Mouse (Mus musculus): ENCODE measurements around the gene Zfp493. TPM values are rescaled to one million over a fixed set of nuclear protein-coding genes. Genes with fewer than 3 reads are reported as not detected.
"Not testable (repeated sequence)": the region's sequence is repeated elsewhere in the genome, so short reads cannot be mapped to it uniquely, and the experiment has no call there.

The Zfp493 gene
- polyA plus RNA-seq, 1 experiment from 2014 or later, result 4.1 TPM

- Histone ChIP-seq H3K4me1 (ENCODE audit: control insufficient read depth, insufficient read depth, low read length) (no peaks in the 10 kb centered on the region), H3K4me3 (ENCODE audit: low read depth, low read length) (no peak overlapping the region), H3K9ac (ENCODE audit: low read length) (no peak overlapping the region), H3K27me3 (ENCODE audit: control insufficient read depth, insufficient read depth, low read length) (no peaks in the 10 kb centered on the region), H3K4me2 (no peak overlapping the region), H3K27ac (ENCODE audit: low read depth, low read length) (no peak overlapping the region), H3K9me3 (ENCODE audit: control insufficient read depth, low read length) (no peaks in the 10 kb centered on the region; the same call in 1 of the 2 replicates), H3K36me3 (ENCODE audit: control insufficient read depth, insufficient read depth, low read length) (no peaks in the 10 kb centered on the region)
- 89% methylated on average over 10 of the region's 10 CpGs for WGBS
- DNase-seq (ENCODE audit: low spot score, missing footprints), result no peak
- no peak for ATAC-seq (ENCODE audit: low FRiP score)
Observed at GRCm38 (mm10) chr13:67791921-67792455, 12.5 kb downstream of the Zfp493 start.

DNA sequence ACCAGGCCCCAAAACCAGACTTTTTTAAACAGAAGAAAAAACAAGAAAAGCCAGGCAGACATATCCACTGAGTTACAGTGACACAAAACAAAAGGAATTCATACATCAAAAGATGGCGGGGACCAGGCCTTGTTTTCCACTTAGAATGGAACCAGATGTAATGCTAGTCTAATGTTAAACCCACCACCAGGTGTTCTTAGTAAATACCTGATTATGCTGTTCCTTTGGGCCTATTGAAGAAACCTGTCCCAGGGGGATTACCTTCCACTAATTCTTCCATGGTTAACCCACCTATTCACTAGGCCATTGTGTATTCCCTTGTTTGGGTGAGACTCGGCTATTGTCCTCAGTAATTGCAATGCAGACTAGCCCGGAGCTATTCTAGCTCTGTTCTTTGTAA is 19.1 kb downstream of the Zfp493 start:
- no peaks in the 10 kb centered on the region for H3K36me3 ChIP-seq (ENCODE audit: control insufficient read depth, insufficient read depth, low read length)
- H3K9me3 ChIP-seq (ENCODE audit: control insufficient read depth, low read length), result no peaks in the 10 kb centered on the region
- ATAC-seq (ENCODE audit: low FRiP score) (no peak), DNase-seq (ENCODE audit: low spot score, missing footprints) (no peak)
- no peaks in the 10 kb centered on the region for H3K27me3 ChIP-seq (ENCODE audit: control insufficient read depth, insufficient read depth, low read length)
- H3K4me2 ChIP-seq, result no peak overlapping the region
- H3K4me3 ChIP-seq (ENCODE audit: low read depth, low read length), result no peak overlapping the region
- H3K27ac ChIP-seq (ENCODE audit: low read depth, low read length), result no peak overlapping the region
- H3K4me1 ChIP-seq (ENCODE audit: control insufficient read depth, insufficient read depth, low read length), result no peaks in the 10 kb centered on the region
- 77% methylated on average over 3 of the region's 3 CpGs for WGBS
- H3K9ac ChIP-seq (ENCODE audit: low read length), result no peak overlapping the region

GRCm38 (mm10) chr13:67799151-67799550 is 19.7 kb downstream of the Zfp493 start:
- not testable (repeated sequence) for H3K4me3 ChIP-seq (ENCODE audit: low read depth, low read length); H3K9me3 ChIP-seq (ENCODE audit: control insufficient read depth, low read length); H3K27me3 ChIP-seq (ENCODE audit: control insufficient read depth, insufficient read depth, low read length); H3K27ac ChIP-seq (ENCODE audit: low read depth, low read length); H3K4me2 ChIP-seq; DNase-seq (ENCODE audit: low spot score, missing footprints); H3K9ac ChIP-seq (ENCODE audit: low read length); H3K36me3 ChIP-seq (ENCODE audit: control insufficient read depth, insufficient read depth, low read length); H3K4me1 ChIP-seq (ENCODE audit: control insufficient read depth, insufficient read depth, low read length); ATAC-seq (ENCODE audit: low FRiP score)
- WGBS, result 89% methylated on average over 3 of the region's 3 CpGs

- no peaks in the 10 kb centered on the region for H3K9me3 ChIP-seq (ENCODE audit: control insufficient read depth, low read length)
- no peaks in the 10 kb centered on the region for H3K4me1 ChIP-seq (ENCODE audit: control insufficient read depth, insufficient read depth, low read length)
- no peak for ATAC-seq (ENCODE audit: low FRiP score)
- 78% methylated on average over 1 of the region's 1 CpGs for WGBS
- no peak overlapping the region for H3K9ac ChIP-seq (ENCODE audit: low read length)
- no peak overlapping the region for H3K27ac ChIP-seq (ENCODE audit: low read depth, low read length)
- no peak for DNase-seq (ENCODE audit: low spot score, missing footprints)
- H3K27me3 ChIP-seq (ENCODE audit: control insufficient read depth, insufficient read depth, low read length), result no peaks in the 10 kb centered on the region
- no peaks in the 10 kb centered on the region for H3K36me3 ChIP-seq (ENCODE audit: control insufficient read depth, insufficient read depth, low read length)
- H3K4me3 ChIP-seq (ENCODE audit: low read depth, low read length), result no peak overlapping the region
- no peak overlapping the region for H3K4me2 ChIP-seq
Observed at GRCm38 (mm10) chr13:67811651-67812210, 32.2 kb downstream of the Zfp493 start.

GRCm38 (mm10) chr13:67812961-67813709 is 33.6 kb downstream of the Zfp493 start:
- Histone ChIP-seq H3K9ac (ENCODE audit: low read length) (no peak overlapping the region), H3K4me3 (ENCODE audit: low read depth, low read length) (peak overlapping the region; percentile 82), H3K4me2 (no peak overlapping the region; the same call in 1 of the 2 replicates), H3K27ac (ENCODE audit: low read depth, low read length) (no peak overlapping the region), H3K36me3 (ENCODE audit: control insufficient read depth, insufficient read depth, low read length) (no peaks in the 10 kb centered on the region), H3K27me3 (ENCODE audit: control insufficient read depth, insufficient read depth, low read length) (no peaks in the 10 kb centered on the region), H3K4me1 (ENCODE audit: control insufficient read depth, insufficient read depth, low read length) (no peaks in the 10 kb centered on the region), H3K9me3 (ENCODE audit: control insufficient read depth, low read length) (no peaks in the 10 kb centered on the region)
- DNase-seq (ENCODE audit: low spot score, missing footprints), result no peak
- ATAC-seq (ENCODE audit: low FRiP score), result peak; percentile 41
- WGBS, result 77% methylated on average over 8 of the region's 8 CpGs

- Histone ChIP-seq H3K27ac (ENCODE audit: low read depth, low read length) (peak within 1 kb of the TSS; percentile 61), H3K4me2 (peak within 1 kb of the TSS; percentile 58), H3K27me3 (ENCODE audit: control insufficient read depth, insufficient read depth, low read length) (no peaks in the 10 kb centered on the region), H3K36me3 (ENCODE audit: control insufficient read depth, insufficient read depth, low read length) (no peaks in the 10 kb centered on the region), H3K4me1 (ENCODE audit: control insufficient read depth, insufficient read depth, low read length) (no peaks in the 10 kb centered on the region), H3K4me3 (ENCODE audit: low read depth, low read length) (peak within 1 kb of the TSS; percentile 82), H3K9ac (ENCODE audit: low read length) (peak within 1 kb of the TSS; percentile 76), H3K9me3 (ENCODE audit: control insufficient read depth, low read length) (no peaks in the 10 kb centered on the region; the same call in 1 of the 2 replicates)
- 5% methylated on average over 31 of the region's 31 CpGs for WGBS
- ATAC-seq (ENCODE audit: low FRiP score) (peak; percentile 97), DNase-seq (ENCODE audit: low spot score, missing footprints) (peak; percentile 98)
Observed at GRCm38 (mm10) chr13:67813710-67814660, 34.5 kb downstream of the Zfp493 start, which contains the start of gene Zfp273. TSS of gene Zfp273 (plus strand) at chr13:67813740.

- Histone ChIP-seq H3K36me3 (ENCODE audit: control insufficient read depth, insufficient read depth, low read length) (no peaks in the 10 kb centered on the region), H3K9ac (ENCODE audit: low read length) (no peak overlapping the region), H3K4me1 (ENCODE audit: control insufficient read depth, insufficient read depth, low read length) (no peaks in the 10 kb centered on the region), H3K27me3 (ENCODE audit: control insufficient read depth, insufficient read depth, low read length) (no peaks in the 10 kb centered on the region), H3K4me3 (ENCODE audit: low read depth, low read length) (no peak overlapping the region), H3K4me2 (no peak overlapping the region), H3K9me3 (ENCODE audit: control insufficient read depth, low read length) (no peaks in the 10 kb centered on the region; the same call in 1 of the 2 replicates), H3K27ac (ENCODE audit: low read depth, low read length) (no peak overlapping the region)
- ATAC-seq (ENCODE audit: low FRiP score), result no peak
- no peak for DNase-seq (ENCODE audit: low spot score, missing footprints)
- WGBS, result 91% methylated on average over 1 of the region's 1 CpGs
Observed at GRCm38 (mm10) chr13:67818636-67819035, 39.1 kb downstream of the Zfp493 start.

DNA sequence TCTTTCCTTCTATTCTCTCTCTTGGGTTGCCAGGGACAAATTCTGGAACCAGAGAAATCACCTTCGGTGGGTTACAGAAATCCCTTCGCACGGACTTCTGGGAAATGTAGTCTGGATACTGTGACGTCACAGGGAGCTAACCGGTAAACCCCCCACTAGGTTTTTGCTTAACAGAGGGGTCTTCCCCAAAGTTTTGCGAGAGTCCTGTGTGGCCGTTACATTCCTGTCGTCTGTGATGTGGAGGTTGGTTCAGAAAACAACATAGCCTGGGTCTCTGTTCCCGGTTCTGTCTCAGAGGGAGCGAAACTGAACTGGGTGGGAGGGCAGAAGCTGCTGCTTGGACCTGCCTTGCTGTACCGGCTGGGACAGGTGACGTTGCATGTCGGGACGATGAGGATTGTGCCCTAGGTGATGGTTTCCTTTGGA is 51.4 kb downstream of the Zfp493 start, which contains the start of gene Gm10037:
Gene Gm10037, plus strand, starts transcription at position 196 of the 426 bp plus-strand sequence.
- H3K9ac ChIP-seq (ENCODE audit: low read length), result peak within 1 kb of the TSS; percentile 65
- peak within 1 kb of the TSS; percentile 44 for H3K4me3 ChIP-seq (ENCODE audit: low read depth, low read length)
- peaks cover 4% of the 10 kb centered on the region; the same call in 1 of the 2 replicates for H3K9me3 ChIP-seq (ENCODE audit: control insufficient read depth, low read length)
- peak within 1 kb of the TSS; percentile 60 for H3K4me2 ChIP-seq
- H3K27me3 ChIP-seq (ENCODE audit: control insufficient read depth, insufficient read depth, low read length), result no peaks in the 10 kb centered on the region
- WGBS, result 4% methylated on average over 14 of the region's 14 CpGs
- no peak within 1 kb of the TSS for H3K27ac ChIP-seq (ENCODE audit: low read depth, low read length)
- DNase-seq (ENCODE audit: low spot score, missing footprints) (peak; percentile 98), ATAC-seq (ENCODE audit: low FRiP score) (peak; percentile 83)
- 0 out of 2 replicates have a peak, but pooled peaks cover 2% of the 10 kb centered on the region for H3K4me1 ChIP-seq (ENCODE audit: control insufficient read depth, insufficient read depth, low read length)
- peaks cover 5% of the 10 kb centered on the region; the same call in 1 of the 2 replicates for H3K36me3 ChIP-seq (ENCODE audit: control insufficient read depth, insufficient read depth, low read length)

All from midbrain, embryonic 11.5 days (tissue).